Mouse (Mus musculus) erythroblast, embryonic 14.5 days (primary cell): ENCODE measurements around the gene Oas1g.

ENCODE experiments used
- GATA1 ChIP-seq: IDR thresholded peaks from 2 replicates; pipeline ENCODE4 v1.6.1; 2012; ENCODE audit warnings: low read length, inconsistent platforms, mixed read lengths
- TAL1 ChIP-seq: IDR thresholded peaks from 3 replicates; pipeline ENCODE4 v1.6.1; 2012; ENCODE audit warnings: low read length, inconsistent platforms, mixed read lengths

DNA sequence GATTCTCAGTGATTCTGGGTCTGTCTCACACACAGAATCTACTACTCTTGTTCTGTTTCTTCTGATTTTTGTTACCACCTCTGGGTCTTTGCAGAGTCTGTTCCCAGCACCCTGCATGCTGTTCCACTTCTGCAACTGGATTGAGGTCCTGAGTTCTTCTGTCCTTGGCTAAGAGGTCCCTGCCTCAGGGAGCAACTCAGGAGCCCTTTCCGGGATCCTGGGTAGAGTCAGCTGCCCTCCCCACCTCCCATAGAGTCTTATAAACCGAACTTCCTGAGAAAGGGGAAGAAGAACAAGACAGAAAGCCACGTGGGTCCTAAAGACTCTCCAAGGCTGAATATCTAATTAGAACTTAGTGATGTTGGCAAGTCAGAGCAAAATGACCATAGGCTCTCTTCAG lies 3.6 kb upstream of the Oas1g start:
- TF ChIP-seq TAL1 = no peak
- no peak for TF ChIP-seq GATA1
